Comparison of ENCODE assay signal across 12 mouse cellular contexts in genomic region chr11:103758054-103758453, GRCm38 (mm10). TPM values are rescaled to one million over a fixed set of nuclear protein-coding genes. Genes with fewer than 3 reads are reported as not detected.
DNase-seq lines count a peak whose midpoint lies in the region; TF ChIP-seq lines count a peak whose summit lies in the region.
"Had no signal": no experiment of that assay in that cellular context is flagged by ENCODE, and none has a peak within 500 bp of the region (broad histone marks: within the 10 kb centered on the region; RNA-seq: fewer than 3 reads in every experiment).

No protein-coding gene starts in this region.

- DNase-seq in embryo, embryonic 11 days = peak; percentile 32
- no peak for DNase-seq in embryo, embryonic 10 days (ENCODE audit: low spot score)
- no peak for DNase-seq in left cerebral cortex, adult 2 months (ENCODE audit: extremely low spot score in 1 of 2, low spot score in 2 of 2)
- no peak for DNase-seq in left cerebral cortex, postnatal 14 days (ENCODE audit: low spot score in 2 of 2)
- DNase-seq in 416B (ENCODE audit: low read depth) (peak; percentile 3), adipocyte (ENCODE audit: low spot score) (peak; percentile 19)
- no peak for DNase-seq in frontal cortex, postnatal 14 days (ENCODE audit: low spot score in 2 of 2)
- DNase-seq in ovary, postnatal 10 days (ENCODE audit: low spot score) = no peak

- TF ChIP-seq CTCF in left cerebral cortex, adult 2 months (IDR thresholded peaks at IDR 0.05) = peak; percentile 54

- H3K4me3 ChIP-seq in left cerebral cortex, adult 2 months = no peak overlapping the region
- H3K4me3 ChIP-seq: embryonic facial prominence, embryonic 13.5 days; hindbrain, embryonic 13.5 days; myocyte had no signal

- intact Hi-C loops in left cerebral cortex, adult 2 months (cut with DNase I) = loop anchor here (5.0 kb wide), 1 partner anchor 76 kb away; no protein-coding TSS in a partner anchor
- intact Hi-C loops in left cerebral cortex, postnatal 14 days (cut with DNase I) = loop anchor here (2.0 to 5.0 kb wide), 2 partner anchors 81 to 119 kb away; partner anchors contain the start of gene Lyzl6

- no peak overlapping the region for H3K27ac ChIP-seq in left cerebral cortex, adult 2 months
- H3K27ac ChIP-seq: embryonic facial prominence, embryonic 13.5 days; hindbrain, embryonic 13.5 days had no signal

RNA-seq across cellular contexts. Expression of gene Wnt9b, which starts 8.4 kb away (rescaled TPM):
- total RNA-seq in left cerebral cortex, adult 2 months (2021) = under 1 TPM; 0.23 to 0.34 TPM
- under 1 TPM in 1 of 2 experiments, not detected in 1; 0.06 TPM for total RNA-seq in left cerebral cortex, postnatal 14 days (2021)
- total RNA-seq: megakaryocyte progenitor cell, adult 5-6 weeks had no signal

RNA-seq across cellular contexts. Expression of gene Wnt3, which starts 15.9 kb away (rescaled TPM):
- total RNA-seq in left cerebral cortex, adult 2 months (2021) = 1 to 10 TPM; 1.2 TPM
- under 1 TPM; 0.82 to 0.83 TPM for total RNA-seq in left cerebral cortex, postnatal 14 days (2021)
- total RNA-seq: megakaryocyte progenitor cell, adult 5-6 weeks had no signal

Comparison
In these comparisons a context has a peak if more than half of its experiments do, and no peak if none do; other contexts are left out.
1. DNase-seq: peak in embryo, embryonic 11 days (single experiment), 416B (single experiment) and adipocyte (single experiment); none in embryo, embryonic 10 days (single experiment), left cerebral cortex, adult 2 months (0 of 2), left cerebral cortex, postnatal 14 days (0 of 2), frontal cortex, postnatal 14 days (0 of 2) and ovary, postnatal 10 days (single experiment).